Mouse (Mus musculus) cerebellum, adult 8-10 months (tissue): ENCODE results near the gene Gm26992.
"Not testable (repeated sequence)": the region's sequence is repeated elsewhere in the genome, so short reads cannot be mapped to it uniquely, and the experiment has no call there.

Experiments
- DNase-seq: peaks from one replicate; pipeline ENCODE4 v3.0.0; 2022

Gm26992 gene

GRCm38 (mm10) chrX:103421710-103422109 lies at the start of gene Gm26992:
Gene Gm26992, plus strand, starts transcription at chrX:103422010.
- DNase-seq = no peak

GRCm38 (mm10) chrX:103374250-103374649 lies 47.6 kb upstream of the Gm26992 start:
- no peak for DNase-seq

GRCm38 (mm10) chrX:103384528-103384927 lies 37.3 kb upstream of the Gm26992 start:
- no peak for DNase-seq

- DNase-seq = no peak
These were observed 33.7 kb upstream of the Gm26992 start for GRCm38 (mm10) chrX:103388131-103388530.

GRCm38 (mm10) chrX:103393841-103394240 lies 28.0 kb upstream of the Gm26992 start:
- DNase-seq = no peak

- no peak for DNase-seq
These were observed 16.8 kb upstream of the Gm26992 start for GRCm38 (mm10) chrX:103405021-103405420.

- DNase-seq = no peak
These were observed 7.6 kb upstream of the Gm26992 start, which contains the start of gene Tsx for GRCm38 (mm10) chrX:103414167-103414566. Gene Tsx, plus strand, starts transcription at chrX:103414467.

GRCm38 (mm10) chrX:103427677-103428076 lies 5.9 kb downstream of the Gm26992 start:
- no peak for DNase-seq

GRCm38 (mm10) chrX:103432293-103432692 lies 10.5 kb downstream of the Gm26992 start:
- DNase-seq = no peak

GRCm38 (mm10) chrX:103438023-103438422 lies 16.2 kb downstream of the Gm26992 start:
- no peak for DNase-seq

- DNase-seq = peak; percentile 35
These were observed 19.0 kb downstream of the Gm26992 start for GRCm38 (mm10) chrX:103440803-103441202.

GRCm38 (mm10) chrX:103443755-103444154 lies 21.9 kb downstream of the Gm26992 start:
- DNase-seq = peak; percentile 24

GRCm38 (mm10) chrX:103447539-103448169 lies 25.8 kb downstream of the Gm26992 start:
- peak; percentile 47 for DNase-seq

GRCm38 (mm10) chrX:103448429-103448828 lies 26.6 kb downstream of the Gm26992 start:
- DNase-seq = not testable (repeated sequence)

GRCm38 (mm10) chrX:103448943-103449722 lies 27.3 kb downstream of the Gm26992 start:
- DNase-seq = not testable (repeated sequence)

GRCm38 (mm10) chrX:103452815-103453214 lies 31.0 kb downstream of the Gm26992 start:
- DNase-seq = no peak

- no peak for DNase-seq
These were observed 38.2 kb downstream of the Gm26992 start for GRCm38 (mm10) chrX:103460056-103460455.

GRCm38 (mm10) chrX:103468998-103469397 lies 47.2 kb downstream of the Gm26992 start:
- no peak for DNase-seq

- no peak for DNase-seq
These were observed 50.5 kb downstream of the Gm26992 start for GRCm38 (mm10) chrX:103472346-103472745.

GRCm38 (mm10) chrX:103477507-103477906 lies 55.7 kb downstream of the Gm26992 start:
- DNase-seq = peak; percentile 71

GRCm38 (mm10) chrX:103481243-103482096 lies 59.7 kb downstream of the Gm26992 start:
- peak; percentile 48 for DNase-seq

- DNase-seq = peak; percentile 44
These were observed 60.3 kb downstream of the Gm26992 start for GRCm38 (mm10) chrX:103482097-103482451.

- peak; percentile 37 for DNase-seq
These were observed 61.2 kb downstream of the Gm26992 start for GRCm38 (mm10) chrX:103483047-103483446.
